Mouse (Mus musculus): ENCODE data around the gene Omp. TPM values are rescaled to one million over a fixed set of nuclear protein-coding genes. Genes with fewer than 3 reads are reported as not detected.
"Not testable (repeated sequence)": the region's sequence is repeated elsewhere in the genome, so short reads cannot be mapped to it uniquely, and the experiment has no call there.

Gene Omp
- polyA plus RNA-seq (2015; fragmentation: Nextera tagmentation; extraction: Ambion mirVana): 0.53 and 0.76 TPM in 2 replicates

DNA sequence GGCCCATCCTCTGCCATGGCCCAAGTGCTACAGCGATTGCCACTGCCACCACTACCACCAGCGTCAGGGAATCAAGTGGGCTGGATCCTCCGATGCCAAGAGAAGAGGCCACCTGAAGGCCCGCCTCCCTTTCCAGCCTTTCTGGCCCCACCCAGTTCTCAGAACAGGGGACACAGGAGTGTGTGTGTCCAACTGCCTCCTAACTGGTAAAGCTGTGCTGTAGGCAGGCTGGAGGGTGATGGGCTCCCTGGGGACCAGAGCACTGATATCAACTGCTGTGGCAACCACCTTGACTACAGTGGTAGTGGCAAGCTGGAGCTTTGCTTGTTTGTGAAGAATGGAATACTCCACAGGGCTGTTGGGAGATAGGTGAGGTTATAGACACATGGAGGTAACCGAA, at the start of gene Omp:
TSS of gene Omp (minus strand) at position 101 of the 400 bp plus-strand sequence.
- H3K4me3 ChIP-seq (ENCODE audit: low read depth, low read length): no peak within 1 kb of the TSS
- peaks cover 4% of the 10 kb centered on the region; the same call in 1 of the 2 replicates for H3K36me3 ChIP-seq (ENCODE audit: control insufficient read depth, insufficient read depth)
- H3K27ac ChIP-seq (ENCODE audit: low read length): no peak within 1 kb of the TSS
- no peaks in the 10 kb centered on the region for H3K27me3 ChIP-seq (ENCODE audit: control insufficient read depth, insufficient read depth, low read depth, low read length)
- 86% methylated on average over 5 of the region's 5 CpGs for WGBS (ENCODE audit: insufficient replicate concordance)
- no peak for ATAC-seq (ENCODE audit: low read depth)
- H3K4me2 ChIP-seq (ENCODE audit: low read depth, low read length): no peak within 1 kb of the TSS
- H3K4me1 ChIP-seq (ENCODE audit: control insufficient read depth, low read depth, low read length): peaks cover 10% of the 10 kb centered on the region
- no peaks in the 10 kb centered on the region for H3K9me3 ChIP-seq (replicated peaks; ENCODE audit: control insufficient read depth, low read length)
- no peak within 1 kb of the TSS for H3K9ac ChIP-seq (ENCODE audit: low read depth, low read length)

- H3K27ac ChIP-seq (ENCODE audit: low read length): no peak overlapping the region
- ATAC-seq (ENCODE audit: low read depth): no peak
- 2% methylated on average over 61 of the region's 61 CpGs for WGBS (ENCODE audit: insufficient replicate concordance)
- no peak overlapping the region for H3K9ac ChIP-seq (ENCODE audit: low read depth, low read length)
- peak overlapping the region; percentile 39 for H3K4me3 ChIP-seq (ENCODE audit: low read depth, low read length)
- H3K27me3 ChIP-seq (ENCODE audit: control insufficient read depth, insufficient read depth, low read depth, low read length): peaks cover 45% of the 10 kb centered on the region
- peak overlapping the region; percentile 50 for H3K4me2 ChIP-seq (ENCODE audit: low read depth, low read length)
- no peaks in the 10 kb centered on the region for H3K9me3 ChIP-seq (replicated peaks; ENCODE audit: control insufficient read depth, low read length)
- no peaks in the 10 kb centered on the region for H3K36me3 ChIP-seq (ENCODE audit: control insufficient read depth, insufficient read depth)
- peaks cover 17% of the 10 kb centered on the region for H3K4me1 ChIP-seq (ENCODE audit: control insufficient read depth, low read depth, low read length)
Measured at GRCm38 (mm10) chr7:98194026-98194792, 48.9 kb upstream of the Omp start.

DNA sequence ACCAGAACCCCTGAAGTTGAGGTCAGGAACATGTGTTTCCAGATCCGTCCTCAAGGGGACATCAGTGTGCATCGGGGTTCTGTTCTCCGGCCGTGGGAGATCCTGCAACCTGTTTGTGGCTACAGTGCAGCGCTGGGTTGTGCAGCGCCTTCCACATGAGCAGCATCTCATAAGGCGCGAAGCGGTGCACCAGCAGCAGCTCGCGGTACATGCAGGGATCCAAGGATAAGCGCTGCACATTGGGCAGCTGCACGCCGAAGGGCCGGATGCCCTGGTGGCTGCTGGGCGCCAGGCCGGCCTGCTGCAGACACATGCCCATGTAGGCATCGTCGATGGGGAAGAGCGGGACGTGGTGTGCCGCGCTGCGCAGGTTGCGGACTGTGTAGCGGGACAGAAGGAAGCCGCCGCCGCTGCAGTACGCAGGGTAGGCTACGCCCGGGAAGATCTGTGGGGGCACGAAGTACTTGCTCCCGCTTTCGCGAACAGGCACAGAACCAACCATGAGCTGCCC, 48.3 kb upstream of the Omp start:
- Histone ChIP-seq H3K9me3 (replicated peaks; ENCODE audit: control insufficient read depth, low read length) (no peaks in the 10 kb centered on the region), H3K9ac (ENCODE audit: low read depth, low read length) (no peak overlapping the region), H3K4me2 (ENCODE audit: low read depth, low read length) (peak overlapping the region; percentile 50), H3K27me3 (ENCODE audit: control insufficient read depth, insufficient read depth, low read depth, low read length) (peaks cover 45% of the 10 kb centered on the region), H3K27ac (ENCODE audit: low read length) (no peak overlapping the region), H3K36me3 (ENCODE audit: control insufficient read depth, insufficient read depth) (no peaks in the 10 kb centered on the region), H3K4me1 (ENCODE audit: control insufficient read depth, low read depth, low read length) (peaks cover 17% of the 10 kb centered on the region), H3K4me3 (ENCODE audit: low read depth, low read length) (peak overlapping the region; percentile 39)
- peak; percentile 26; the same call in 1 of the 2 replicates for ATAC-seq (ENCODE audit: low read depth)
- 4% methylated on average over 36 of the region's 36 CpGs for WGBS (ENCODE audit: insufficient replicate concordance)

DNA sequence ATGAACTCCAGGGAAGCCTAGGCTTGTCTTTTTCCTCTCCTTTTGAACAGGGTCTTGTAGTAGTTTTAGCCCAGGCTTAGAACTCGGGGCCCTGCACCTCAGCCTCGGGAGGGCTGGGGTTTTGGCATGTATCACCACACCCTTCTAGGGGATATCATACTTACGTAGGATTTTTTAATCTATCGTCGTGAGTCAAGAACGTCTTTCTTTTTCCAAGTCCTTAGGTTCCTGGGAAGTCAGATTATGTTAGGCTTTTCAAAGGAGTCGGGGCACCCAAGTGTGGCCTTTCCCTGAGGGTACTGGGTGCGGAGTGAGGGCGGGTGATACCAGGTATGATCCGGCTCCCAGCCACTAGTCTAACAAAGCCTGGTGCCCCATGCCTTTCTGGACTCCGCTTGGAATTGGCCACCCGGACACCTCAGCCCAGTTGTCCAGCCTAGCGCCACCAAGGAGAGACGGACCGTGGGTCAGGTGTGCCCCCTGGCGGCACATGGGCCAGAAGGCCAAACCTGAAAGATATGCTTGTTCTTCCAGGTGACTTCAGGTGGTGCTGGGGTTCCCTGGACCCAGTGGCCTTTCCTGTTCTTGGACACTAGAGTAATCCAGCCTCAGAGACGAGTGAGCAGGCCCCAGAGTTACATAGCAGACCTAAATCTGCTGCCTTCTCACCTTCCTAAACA, 46.4 kb upstream of the Omp start:
- Histone ChIP-seq H3K36me3 (ENCODE audit: control insufficient read depth, insufficient read depth) (no peaks in the 10 kb centered on the region), H3K4me3 (ENCODE audit: low read depth, low read length) (no peak overlapping the region), H3K4me1 (ENCODE audit: control insufficient read depth, low read depth, low read length) (peaks cover 17% of the 10 kb centered on the region), H3K4me2 (ENCODE audit: low read depth, low read length) (no peak overlapping the region), H3K9ac (ENCODE audit: low read depth, low read length) (no peak overlapping the region), H3K9me3 (replicated peaks; ENCODE audit: control insufficient read depth, low read length) (no peaks in the 10 kb centered on the region), H3K27me3 (ENCODE audit: control insufficient read depth, insufficient read depth, low read depth, low read length) (peaks cover 45% of the 10 kb centered on the region), H3K27ac (ENCODE audit: low read length) (no peak overlapping the region)
- peak; percentile 22; the same call in 1 of the 2 replicates for ATAC-seq (ENCODE audit: low read depth)
- WGBS (ENCODE audit: insufficient replicate concordance): 53% methylated on average over 17 of the region's 17 CpGs

- Histone ChIP-seq H3K27me3 (ENCODE audit: control insufficient read depth, insufficient read depth, low read depth, low read length) (peaks cover 37% of the 10 kb centered on the region), H3K27ac (ENCODE audit: low read length) (no peak overlapping the region), H3K4me1 (ENCODE audit: control insufficient read depth, low read depth, low read length) (peaks cover 17% of the 10 kb centered on the region), H3K9me3 (replicated peaks; ENCODE audit: control insufficient read depth, low read length) (no peaks in the 10 kb centered on the region), H3K9ac (ENCODE audit: low read depth, low read length) (no peak overlapping the region), H3K4me2 (ENCODE audit: low read depth, low read length) (no peak overlapping the region), H3K4me3 (ENCODE audit: low read depth, low read length) (no peak overlapping the region), H3K36me3 (ENCODE audit: control insufficient read depth, insufficient read depth) (no peaks in the 10 kb centered on the region)
- no peak for ATAC-seq (ENCODE audit: low read depth)
- WGBS (ENCODE audit: insufficient replicate concordance): 54% methylated on average over 1 of the region's 1 CpGs
Measured at GRCm38 (mm10) chr7:98190578-98190977, 45.3 kb upstream of the Omp start.

DNA sequence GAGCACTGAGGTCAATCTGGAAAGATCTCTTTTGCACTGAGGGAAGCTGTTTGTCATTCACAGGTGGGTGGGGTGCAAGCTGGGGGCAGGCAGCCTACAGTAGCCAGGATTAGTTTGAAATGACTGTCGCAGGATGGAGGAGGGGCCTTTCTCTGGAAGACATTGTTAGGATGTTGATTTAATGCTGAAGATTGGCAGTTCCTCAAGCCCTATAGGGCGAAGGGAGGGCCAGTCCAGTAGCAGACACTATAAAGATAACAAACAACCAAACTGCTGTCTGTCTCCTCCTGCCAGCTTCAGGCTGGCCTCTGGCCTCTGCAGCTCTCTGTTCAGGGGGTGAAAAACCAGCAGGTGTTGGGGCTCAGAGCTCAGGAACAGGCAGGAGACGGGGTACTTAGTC, 44.4 kb upstream of the Omp start:
- Histone ChIP-seq H3K27ac (ENCODE audit: low read length) (no peak overlapping the region), H3K4me3 (ENCODE audit: low read depth, low read length) (no peak overlapping the region), H3K4me2 (ENCODE audit: low read depth, low read length) (no peak overlapping the region), H3K4me1 (ENCODE audit: control insufficient read depth, low read depth, low read length) (peaks cover 17% of the 10 kb centered on the region), H3K9me3 (replicated peaks; ENCODE audit: control insufficient read depth, low read length) (no peaks in the 10 kb centered on the region), H3K27me3 (ENCODE audit: control insufficient read depth, insufficient read depth, low read depth, low read length) (peaks cover 29% of the 10 kb centered on the region), H3K9ac (ENCODE audit: low read depth, low read length) (no peak overlapping the region), H3K36me3 (ENCODE audit: control insufficient read depth, insufficient read depth) (no peaks in the 10 kb centered on the region)
- WGBS (ENCODE audit: insufficient replicate concordance): 21% methylated on average over 3 of the region's 3 CpGs
- ATAC-seq (ENCODE audit: low read depth): no peak; the same call in 1 of the 2 replicates

GRCm38 (mm10) chr7:98188680-98189079, 43.4 kb upstream of the Omp start:
- H3K9me3 ChIP-seq (replicated peaks; ENCODE audit: control insufficient read depth, low read length): no peaks in the 10 kb centered on the region
- H3K36me3 ChIP-seq (ENCODE audit: control insufficient read depth, insufficient read depth): no peaks in the 10 kb centered on the region
- H3K4me3 ChIP-seq (ENCODE audit: low read depth, low read length): no peak overlapping the region
- H3K4me1 ChIP-seq (ENCODE audit: control insufficient read depth, low read depth, low read length): peaks cover 10% of the 10 kb centered on the region
- ATAC-seq (ENCODE audit: low read depth): no peak
- H3K9ac ChIP-seq (ENCODE audit: low read depth, low read length): no peak overlapping the region
- WGBS (ENCODE audit: insufficient replicate concordance): 77% methylated on average over 2 of the region's 2 CpGs
- peaks cover 18% of the 10 kb centered on the region for H3K27me3 ChIP-seq (ENCODE audit: control insufficient read depth, insufficient read depth, low read depth, low read length)
- no peak overlapping the region for H3K27ac ChIP-seq (ENCODE audit: low read length)
- no peak overlapping the region for H3K4me2 ChIP-seq (ENCODE audit: low read depth, low read length)

GRCm38 (mm10) chr7:98188238-98188637, 42.9 kb upstream of the Omp start:
- H3K4me3 ChIP-seq (ENCODE audit: low read depth, low read length): no peak overlapping the region
- no peak for ATAC-seq (ENCODE audit: low read depth)
- 92% methylated on average over 2 of the region's 2 CpGs for WGBS (ENCODE audit: insufficient replicate concordance)

DNA sequence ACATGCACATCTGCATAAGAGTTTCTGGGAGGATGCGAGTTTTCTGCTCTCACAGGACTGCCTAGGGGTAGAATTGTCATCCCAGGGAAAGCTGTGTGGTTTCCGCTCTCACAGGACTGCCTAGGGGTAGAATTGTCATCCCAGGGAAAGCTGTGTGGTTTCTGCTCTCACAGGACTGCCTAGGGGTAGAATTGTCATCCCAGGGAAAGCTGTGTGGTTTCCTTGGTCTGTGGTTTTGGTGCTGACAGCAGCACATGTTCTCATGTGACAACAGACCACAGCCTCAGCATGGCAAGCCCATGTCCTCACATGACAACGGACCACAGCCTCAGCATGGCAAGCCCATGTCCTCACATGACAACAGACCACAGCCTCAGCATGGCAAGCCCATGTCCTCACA, 42.0 kb upstream of the Omp start:
- not testable (repeated sequence) for ATAC-seq (ENCODE audit: low read depth)

More at GRCm38 (mm10) chr7:98188238-98188637, 42.9 kb upstream of the Omp start:
- H3K27me3 ChIP-seq (ENCODE audit: control insufficient read depth, insufficient read depth, low read depth, low read length): peaks cover 14% of the 10 kb centered on the region
- H3K4me2 ChIP-seq (ENCODE audit: low read depth, low read length): no peak overlapping the region
- peaks cover 6% of the 10 kb centered on the region for H3K4me1 ChIP-seq (ENCODE audit: control insufficient read depth, low read depth, low read length)
- H3K9me3 ChIP-seq (replicated peaks; ENCODE audit: control insufficient read depth, low read length): no peaks in the 10 kb centered on the region
- no peaks in the 10 kb centered on the region for H3K36me3 ChIP-seq (ENCODE audit: control insufficient read depth, insufficient read depth)
- H3K27ac ChIP-seq (ENCODE audit: low read length): no peak overlapping the region
- no peak overlapping the region for H3K9ac ChIP-seq (ENCODE audit: low read depth, low read length)

More for the DNA sequence above, 42.0 kb upstream of the Omp start:
- H3K4me2 ChIP-seq (ENCODE audit: low read depth, low read length); H3K9ac ChIP-seq (ENCODE audit: low read depth, low read length); H3K4me1 ChIP-seq (ENCODE audit: control insufficient read depth, low read depth, low read length); H3K27me3 ChIP-seq (ENCODE audit: control insufficient read depth, insufficient read depth, low read depth, low read length); H3K9me3 ChIP-seq (replicated peaks; ENCODE audit: control insufficient read depth, low read length); H3K36me3 ChIP-seq (ENCODE audit: control insufficient read depth, insufficient read depth); H3K4me3 ChIP-seq (ENCODE audit: low read depth, low read length); H3K27ac ChIP-seq (ENCODE audit: low read length): not testable (repeated sequence)
- WGBS (ENCODE audit: insufficient replicate concordance): 38% methylated on average over 3 of the region's 3 CpGs
